9 mouse cellular contexts compared by ENCODE assay signal in the genomic region with DNA sequence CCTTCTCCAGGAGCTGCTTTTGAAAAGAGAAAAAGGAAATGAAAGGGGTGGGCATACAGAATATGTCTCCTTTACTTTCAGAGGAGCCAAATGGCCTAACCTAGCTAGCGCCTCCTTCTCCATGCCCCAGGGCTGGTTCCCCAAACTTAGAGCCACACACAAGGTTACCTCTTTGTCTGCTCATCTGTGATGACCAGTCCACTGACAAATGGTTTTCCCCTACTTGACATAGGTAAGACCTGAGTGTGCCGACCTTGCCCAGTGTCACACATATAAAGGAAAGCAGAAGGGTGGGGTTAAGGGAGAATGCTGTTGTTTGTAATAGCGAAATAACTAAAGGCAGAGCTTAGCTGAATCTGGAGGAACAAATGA. TPM values are rescaled to one million over a fixed set of nuclear protein-coding genes. Genes with fewer than 3 reads are reported as not detected.
DNase-seq lines count a peak whose midpoint lies in the region; ATAC-seq lines count a peak whose summit lies in the region.
"Had no signal": no experiment of that assay in that cellular context is flagged by ENCODE, and none has a peak within 500 bp of the region (broad histone marks: within the 10 kb centered on the region; RNA-seq: fewer than 3 reads in every experiment).

No protein-coding gene starts in this region.

- no peak for DNase-seq in heart, embryonic 10.5 days (ENCODE audit: low spot score)
- no peak for DNase-seq in heart, adult 9 months (ENCODE audit: low spot score in 2 of 2)
- no peak for DNase-seq in hindbrain, embryonic 14.5 days (ENCODE audit: low spot score)
- no peak for DNase-seq in yolk sac, embryonic 10.5 days (ENCODE audit: low spot score)

- no peaks in the 10 kb centered on the region for H3K27me3 ChIP-seq in heart, embryonic 10.5 days (ENCODE audit: insufficient read depth, poor library complexity, severe bottlenecking)
- H3K27me3 ChIP-seq in midbrain, embryonic 12.5 days = no peaks in the 10 kb centered on the region
- H3K27me3 ChIP-seq in midbrain, embryonic 16.5 days (ENCODE audit: control insufficient read depth, insufficient read depth, low read depth, low read length) = no peaks in the 10 kb centered on the region
- no peaks in the 10 kb centered on the region for H3K27me3 ChIP-seq in hindbrain, embryonic 14.5 days (ENCODE audit: control insufficient read depth, insufficient read depth, low read length)
- H3K27me3 ChIP-seq in neural tube, embryonic 15.5 days (replicated peaks) = no peaks in the 10 kb centered on the region
- H3K27me3 ChIP-seq in intestine, embryonic 16.5 days (replicated peaks; ENCODE audit: control insufficient read depth, insufficient read depth, low read length) = no peaks in the 10 kb centered on the region
- H3K27me3 ChIP-seq: hindbrain, embryonic 15.5 days had no signal

- H3K36me3 ChIP-seq in heart, embryonic 10.5 days = peaks cover 25% of the 10 kb centered on the region
- H3K36me3 ChIP-seq in midbrain, embryonic 12.5 days = peaks cover 41% of the 10 kb centered on the region
- peaks cover 9% of the 10 kb centered on the region; the same call in 1 of the 2 replicates for H3K36me3 ChIP-seq in midbrain, embryonic 16.5 days (ENCODE audit: control insufficient read depth, insufficient read depth, low read length)
- peaks cover 19% of the 10 kb centered on the region for H3K36me3 ChIP-seq in hindbrain, embryonic 14.5 days (replicated peaks; ENCODE audit: control insufficient read depth, insufficient read depth)
- H3K36me3 ChIP-seq in neural tube, embryonic 15.5 days = peaks cover 24% of the 10 kb centered on the region
- no peaks in the 10 kb centered on the region for H3K36me3 ChIP-seq in intestine, embryonic 16.5 days (ENCODE audit: control insufficient read depth, insufficient read depth, low read length)

- H3K9me3 ChIP-seq in heart, embryonic 10.5 days = no peaks in the 10 kb centered on the region
- no peaks in the 10 kb centered on the region for H3K9me3 ChIP-seq in midbrain, embryonic 12.5 days
- H3K9me3 ChIP-seq in midbrain, embryonic 16.5 days (replicated peaks; ENCODE audit: control insufficient read depth, low read length, poor library complexity, severe bottlenecking) = no peaks in the 10 kb centered on the region
- no peaks in the 10 kb centered on the region for H3K9me3 ChIP-seq in hindbrain, embryonic 14.5 days (ENCODE audit: control insufficient read depth, low read length)
- H3K9me3 ChIP-seq in neural tube, embryonic 15.5 days (replicated peaks) = no peaks in the 10 kb centered on the region
- no peaks in the 10 kb centered on the region for H3K9me3 ChIP-seq in intestine, embryonic 16.5 days (ENCODE audit: control insufficient read depth, low read length)
- H3K9me3 ChIP-seq: hindbrain, embryonic 15.5 days had no signal

- no peak overlapping the region; the same call in 1 of the 2 replicates for H3K9ac ChIP-seq in midbrain, embryonic 12.5 days (replicated peaks)
- H3K9ac ChIP-seq in midbrain, embryonic 16.5 days (ENCODE audit: low read depth, low read length) = no peak overlapping the region
- peak overlapping the region; percentile 4; the same call in 1 of the 2 replicates for H3K9ac ChIP-seq in hindbrain, embryonic 14.5 days
- no peak overlapping the region for H3K9ac ChIP-seq in neural tube, embryonic 15.5 days (replicated peaks)
- no peak overlapping the region for H3K9ac ChIP-seq in intestine, embryonic 16.5 days (ENCODE audit: low read depth, low read length)
- H3K9ac ChIP-seq: hindbrain, embryonic 15.5 days had no signal

- no peak overlapping the region for H3K4me2 ChIP-seq in midbrain, embryonic 12.5 days (replicated peaks)
- no peak overlapping the region for H3K4me2 ChIP-seq in midbrain, embryonic 16.5 days (ENCODE audit: low read length)
- no peak overlapping the region for H3K4me2 ChIP-seq in hindbrain, embryonic 14.5 days (replicated peaks)
- H3K4me2 ChIP-seq in neural tube, embryonic 15.5 days = no peak overlapping the region
- no peak overlapping the region for H3K4me2 ChIP-seq in intestine, embryonic 16.5 days (ENCODE audit: low read depth, low read length)
- H3K4me2 ChIP-seq: hindbrain, embryonic 15.5 days had no signal

- H3K4me1 ChIP-seq in heart, embryonic 10.5 days = peaks cover 70% of the 10 kb centered on the region
- peaks cover 58% of the 10 kb centered on the region for H3K4me1 ChIP-seq in midbrain, embryonic 12.5 days
- peaks cover 43% of the 10 kb centered on the region for H3K4me1 ChIP-seq in midbrain, embryonic 16.5 days (ENCODE audit: control insufficient read depth, insufficient read depth, low read length)
- H3K4me1 ChIP-seq in hindbrain, embryonic 14.5 days (replicated peaks; ENCODE audit: control insufficient read depth, insufficient read depth, low read length) = peaks cover 57% of the 10 kb centered on the region
- peaks cover 70% of the 10 kb centered on the region for H3K4me1 ChIP-seq in neural tube, embryonic 15.5 days
- H3K4me1 ChIP-seq in intestine, embryonic 16.5 days (ENCODE audit: control insufficient read depth, insufficient read depth, low read length) = peaks cover 30% of the 10 kb centered on the region

- ATAC-seq in midbrain, embryonic 12.5 days (ENCODE audit: low FRiP score, low read depth) = no peak
- no peak for ATAC-seq in midbrain, embryonic 16.5 days
- no peak for ATAC-seq in hindbrain, embryonic 14.5 days (ENCODE audit: low FRiP score)
- no peak for ATAC-seq in neural tube, embryonic 15.5 days (ENCODE audit: low FRiP score)
- no peak for ATAC-seq in intestine, embryonic 16.5 days

- H3K4me3 ChIP-seq in heart, embryonic 10.5 days = no peak overlapping the region
- H3K4me3 ChIP-seq in midbrain, embryonic 12.5 days = no peak overlapping the region
- H3K4me3 ChIP-seq in midbrain, embryonic 16.5 days (ENCODE audit: low read depth, low read length) = no peak overlapping the region
- no peak overlapping the region for H3K4me3 ChIP-seq in hindbrain, embryonic 14.5 days (replicated peaks; ENCODE audit: low read length)
- H3K4me3 ChIP-seq in neural tube, embryonic 15.5 days (replicated peaks) = no peak overlapping the region
- no peak overlapping the region for H3K4me3 ChIP-seq in intestine, embryonic 16.5 days (ENCODE audit: low read length)
- H3K4me3 ChIP-seq: hindbrain, embryonic 15.5 days had no signal

- H3K27ac ChIP-seq in heart, embryonic 10.5 days = peak overlapping the region; percentile 81
- peak overlapping the region; percentile 83 for H3K27ac ChIP-seq in midbrain, embryonic 12.5 days (replicated peaks)
- H3K27ac ChIP-seq in midbrain, embryonic 16.5 days (ENCODE audit: low read length) = no peak overlapping the region
- H3K27ac ChIP-seq in hindbrain, embryonic 14.5 days = peak overlapping the region; percentile 67
- 0 out of 2 replicates have a peak overlapping the region, but pooled peaks have one; percentile 38 for H3K27ac ChIP-seq in neural tube, embryonic 15.5 days (replicated peaks)
- no peak overlapping the region for H3K27ac ChIP-seq in intestine, embryonic 16.5 days (ENCODE audit: low read length)
- H3K27ac ChIP-seq: hindbrain, embryonic 15.5 days had no signal

- 71% methylated on average over 3 of the region's 3 CpGs for WGBS in heart, embryonic 10.5 days
- 83% methylated on average over 3 of the region's 3 CpGs for WGBS in midbrain, embryonic 12.5 days
- 83% methylated on average over 3 of the region's 3 CpGs for WGBS in midbrain, embryonic 16.5 days
- WGBS in hindbrain, embryonic 14.5 days = 72% methylated on average over 3 of the region's 3 CpGs
- 76% methylated on average over 3 of the region's 3 CpGs for WGBS in neural tube, embryonic 15.5 days
- WGBS in intestine, embryonic 16.5 days = 67% methylated on average over 3 of the region's 3 CpGs

RNA-seq across cellular contexts. Expression of a gene that starts 16.2 kb away (rescaled TPM):
- 10.1 and 12.6 TPM in 2 replicates for polyA plus RNA-seq in heart, embryonic 10.5 days (2016; fragmentation: Nextera tagmentation; extraction: Ambion mirVana)
- 35.4 and 36.8 TPM in 2 replicates for polyA plus RNA-seq in midbrain, embryonic 12.5 days (2016; fragmentation: Nextera tagmentation; extraction: Ambion mirVana)
- polyA plus RNA-seq in midbrain, embryonic 16.5 days (2015; fragmentation: Nextera tagmentation; extraction: Ambion mirVana) = 33.3 and 38.1 TPM in 2 replicates
- polyA plus RNA-seq in hindbrain, embryonic 14.5 days (2014; fragmentation: Nextera tagmentation; extraction: Ambion mirVana) = 31.0 and 33.9 TPM in 2 replicates
- 28.5 and 33.2 TPM in 2 replicates for polyA plus RNA-seq in neural tube, embryonic 15.5 days (2015; fragmentation: Nextera tagmentation; extraction: Ambion mirVana)
- polyA plus RNA-seq in intestine, embryonic 16.5 days (2015; fragmentation: Nextera tagmentation; extraction: Ambion mirVana) = 9.4 and 12.2 TPM in 2 replicates

RNA-seq across cellular contexts. Expression of a gene that starts 42.5 kb away (rescaled TPM):
- polyA plus RNA-seq in heart, embryonic 10.5 days (2016; fragmentation: Nextera tagmentation; extraction: Ambion mirVana) = 10.6 and 10.8 TPM in 2 replicates
- 17.6 and 17.9 TPM in 2 replicates for polyA plus RNA-seq in midbrain, embryonic 12.5 days (2016; fragmentation: Nextera tagmentation; extraction: Ambion mirVana)
- polyA plus RNA-seq in midbrain, embryonic 16.5 days (2015; fragmentation: Nextera tagmentation; extraction: Ambion mirVana) = 10.3 and 10.5 TPM in 2 replicates
- polyA plus RNA-seq in hindbrain, embryonic 14.5 days (2014; fragmentation: Nextera tagmentation; extraction: Ambion mirVana) = 10.0 and 10.4 TPM in 2 replicates
- polyA plus RNA-seq in neural tube, embryonic 15.5 days (2015; fragmentation: Nextera tagmentation; extraction: Ambion mirVana) = 8.4 and 9.2 TPM in 2 replicates
- 6.2 and 6.3 TPM in 2 replicates for polyA plus RNA-seq in intestine, embryonic 16.5 days (2015; fragmentation: Nextera tagmentation; extraction: Ambion mirVana)

RNA-seq across cellular contexts. Expression of a gene that starts 58.9 kb away (rescaled TPM):
- polyA plus RNA-seq in heart, embryonic 10.5 days (2016; fragmentation: Nextera tagmentation; extraction: Ambion mirVana) = 3.0 and 3.4 TPM in 2 replicates
- polyA plus RNA-seq in midbrain, embryonic 12.5 days (2016; fragmentation: Nextera tagmentation; extraction: Ambion mirVana) = 94.9 and 101 TPM in 2 replicates
- polyA plus RNA-seq in midbrain, embryonic 16.5 days (2015; fragmentation: Nextera tagmentation; extraction: Ambion mirVana) = 19.8 and 22.0 TPM in 2 replicates
- 10.7 and 14.0 TPM in 2 replicates for polyA plus RNA-seq in hindbrain, embryonic 14.5 days (2014; fragmentation: Nextera tagmentation; extraction: Ambion mirVana)
- polyA plus RNA-seq in neural tube, embryonic 15.5 days (2015; fragmentation: Nextera tagmentation; extraction: Ambion mirVana) = 6.6 and 7.1 TPM in 2 replicates
- polyA plus RNA-seq in intestine, embryonic 16.5 days (2015; fragmentation: Nextera tagmentation; extraction: Ambion mirVana) = 4.6 and 5.6 TPM in 2 replicates

Comparison
In these comparisons a context has a peak if more than half of its experiments do, and no peak if none do; other contexts are left out.
1. H3K27ac ChIP-seq: peak in heart, embryonic 10.5 days (single experiment), midbrain, embryonic 12.5 days (single experiment), hindbrain, embryonic 14.5 days (single experiment) and neural tube, embryonic 15.5 days (single experiment); none in midbrain, embryonic 16.5 days (single experiment) and intestine, embryonic 16.5 days (single experiment).